Mouse (Mus musculus) liver, embryonic 15.5 days (tissue): ENCODE results near the gene Actl11. TPM values are rescaled to one million over a fixed set of nuclear protein-coding genes. Genes with fewer than 3 reads are reported as not detected.

Source experiments
- ATAC-seq: fragments of 200-750 bp; cut with Nextera tagmentation; 2 replicates; pipeline ENCODE4 v1.8.0; 2017; ENCODE audit warnings: moderate number of reproducible peaks, mild to moderate bottlenecking, moderate library complexity; ENCODE audit not compliant: insufficient read depth
- H3K27ac ChIP-seq: fragments of 300-500 bp; sonication (generic); replicated peaks from 2 replicates; pipeline ENCODE4 v1.5.1; 2015; ENCODE audit warnings: mild to moderate bottlenecking, inconsistent platforms
- H3K27me3 ChIP-seq: fragments of 300-500 bp; sonication (generic); 2 replicates; pipeline ENCODE4 v1.6.1; 2015; ENCODE audit warnings: mild to moderate bottlenecking, inconsistent platforms
- H3K36me3 ChIP-seq: fragments of 300-500 bp; sonication (generic); replicated peaks from 2 replicates; pipeline ENCODE4 v1.6.1; 2015; ENCODE audit warnings: moderate library complexity, mild to moderate bottlenecking, inconsistent platforms
- H3K4me1 ChIP-seq: fragments of 300-500 bp; sonication (generic); replicated peaks from 2 replicates; pipeline ENCODE4 v1.6.1; 2015; ENCODE audit warnings: inconsistent platforms
- H3K4me2 ChIP-seq: fragments of 300-500 bp; sonication (generic); 2 replicates; pipeline ENCODE4 v1.6.1; 2015; ENCODE audit warnings: moderate library complexity, mild to moderate bottlenecking, inconsistent platforms
- H3K4me3 ChIP-seq: fragments of 300-500 bp; sonication (generic); replicated peaks from 2 replicates; pipeline ENCODE4 v1.5.1; 2015; ENCODE audit warnings: mild to moderate bottlenecking, inconsistent platforms
- H3K9ac ChIP-seq: fragments of 300-500 bp; sonication (generic); 2 replicates; pipeline ENCODE4 v1.6.1; 2015; ENCODE audit warnings: moderate library complexity, mild to moderate bottlenecking, inconsistent platforms
- H3K9me3 ChIP-seq: fragments of 300-500 bp; sonication (generic); replicated peaks from 2 replicates; pipeline ENCODE4 v1.6.1; 2016; ENCODE audit warnings: inconsistent platforms
- WGBS: fragments of 180-500 bp; shearing (Covaris S2); methylation state at CpG from one replicate; pipeline ENCODE4 v1.1.7; 2015; ENCODE audit warnings: mixed read lengths; ENCODE audit not compliant: insufficient replicate concordance; 5-methylcytosine and 5-hydroxymethylcytosine counted together
- polyA plus RNA-seq: library from polyadenylated mRNA; unstranded; fragments of >200 nt; fragmentation: Nextera tagmentation; extraction: Ambion mirVana; gene quantifications from 2 replicates; pipeline ENCODE4 v1.2.1, GENCODE M21; 2015

Gene Actl11
- polyA plus RNA-seq, 1 experiment from 2014 or later: not detected

DNA sequence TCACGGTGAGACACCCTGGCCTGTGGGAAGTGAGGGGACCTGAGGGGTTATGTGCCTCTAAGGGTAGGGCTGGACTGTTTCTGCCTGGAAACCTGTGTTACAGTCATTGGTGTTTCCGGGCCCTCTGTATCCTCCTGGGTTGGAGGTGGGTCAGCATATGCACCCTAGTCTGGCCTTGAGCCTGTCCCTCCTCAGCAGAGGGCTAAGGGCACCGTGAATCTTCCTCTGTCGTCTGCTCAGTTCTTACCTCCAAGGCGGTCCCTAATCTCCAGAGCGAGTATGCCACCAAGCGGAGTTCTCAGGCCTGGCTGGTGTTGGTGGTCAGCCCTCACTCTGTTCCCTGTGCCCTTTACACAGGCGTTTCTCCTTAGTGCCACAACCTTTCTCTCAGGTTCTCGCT is 34.6 kb downstream of the Actl11 start:
- Histone ChIP-seq H3K27me3 (no peaks in the 10 kb centered on the region), H3K4me2 (no peak overlapping the region), H3K9me3 (no peaks in the 10 kb centered on the region), H3K9ac (no peak overlapping the region), H3K4me3 (no peak overlapping the region), H3K4me1 (peaks cover 28% of the 10 kb centered on the region), H3K36me3 (peaks cover 92% of the 10 kb centered on the region), H3K27ac (no peak overlapping the region)
- WGBS: 85% methylated on average over 9 of the region's 9 CpGs
- no peak for ATAC-seq

DNA sequence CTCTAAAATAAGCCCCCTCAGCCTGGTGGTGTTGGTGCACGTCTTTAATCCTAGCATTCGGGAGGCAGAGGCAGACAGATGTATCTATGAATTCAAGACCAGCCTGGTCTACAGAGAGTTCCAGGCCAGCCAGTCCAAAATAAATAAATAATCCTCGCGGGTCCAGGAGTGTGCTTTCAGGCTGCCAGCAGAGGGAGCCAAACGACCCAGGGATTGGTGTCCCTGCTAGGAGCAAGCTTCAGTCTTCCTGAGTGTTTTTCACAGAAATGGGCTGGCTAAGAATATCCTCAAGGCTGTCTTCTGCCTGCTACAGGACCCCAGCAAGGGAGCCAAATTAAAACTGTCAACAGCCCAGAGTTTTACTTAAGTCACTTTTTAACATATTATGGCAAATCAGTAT is 35.4 kb downstream of the Actl11 start:
- no peak overlapping the region for H3K4me2 ChIP-seq
- no peaks in the 10 kb centered on the region for H3K27me3 ChIP-seq
- H3K27ac ChIP-seq: peak overlapping the region; percentile 66
- H3K36me3 ChIP-seq: peaks cover 92% of the 10 kb centered on the region
- ATAC-seq: peak; percentile 69
- no peak overlapping the region for H3K4me3 ChIP-seq
- 10% methylated on average over 5 of the region's 5 CpGs for WGBS
- H3K4me1 ChIP-seq: peaks cover 31% of the 10 kb centered on the region
- H3K9me3 ChIP-seq: no peaks in the 10 kb centered on the region
- 0 out of 2 replicates have a peak overlapping the region, but pooled peaks have one; percentile 11 for H3K9ac ChIP-seq

DNA sequence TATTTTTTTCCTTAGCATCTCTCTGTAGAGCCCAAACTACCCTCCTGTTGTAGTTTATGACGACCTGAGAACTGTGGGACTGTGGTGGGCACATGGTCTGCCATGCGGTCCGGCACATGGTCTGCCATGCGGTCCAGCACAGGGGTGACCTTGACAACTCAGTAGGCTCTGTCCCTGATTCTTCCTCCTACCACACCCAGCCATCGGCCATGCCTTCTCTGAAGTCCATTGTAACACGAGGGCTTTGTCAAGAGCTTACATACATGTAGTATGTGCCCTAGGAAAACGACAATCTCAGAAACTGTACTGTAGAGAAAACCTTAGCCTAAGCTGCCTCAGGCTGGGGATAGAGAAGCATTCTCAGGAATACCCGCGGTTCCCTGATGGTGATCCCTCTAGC is 36.4 kb downstream of the Actl11 start:
- Histone ChIP-seq H3K4me3 (no peak overlapping the region), H3K9ac (no peak overlapping the region), H3K27me3 (no peaks in the 10 kb centered on the region), H3K36me3 (peaks cover 92% of the 10 kb centered on the region), H3K9me3 (no peaks in the 10 kb centered on the region), H3K4me1 (peaks cover 33% of the 10 kb centered on the region), H3K4me2 (no peak overlapping the region), H3K27ac (peak overlapping the region; percentile 66; the same call in 1 of the 2 replicates)
- 82% methylated on average over 9 of the region's 9 CpGs for WGBS
- no peak for ATAC-seq

DNA sequence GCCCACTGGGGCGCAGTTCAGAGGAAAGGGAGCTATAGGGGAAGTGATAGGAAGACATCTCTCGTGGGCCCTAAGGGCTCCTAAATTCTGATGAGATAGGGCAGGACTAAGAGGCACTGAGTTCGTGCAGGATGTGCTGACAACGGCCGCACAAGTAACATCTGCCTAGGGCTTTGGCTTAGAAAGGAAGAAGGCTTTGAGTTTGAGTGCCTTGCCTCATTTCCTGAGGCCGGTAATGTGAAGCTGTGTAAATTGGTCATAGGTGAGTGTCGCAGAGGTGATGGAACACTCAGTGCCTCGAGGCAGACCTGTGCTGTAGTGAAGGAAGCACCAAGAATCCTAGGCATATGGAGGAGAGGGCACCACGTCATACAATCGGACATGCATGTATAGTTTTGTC is 38.4 kb downstream of the Actl11 start:
- Histone ChIP-seq H3K36me3 (peaks cover 88% of the 10 kb centered on the region), H3K27ac (peak overlapping the region; percentile 42; the same call in 1 of the 2 replicates), H3K9me3 (no peaks in the 10 kb centered on the region), H3K9ac (no peak overlapping the region), H3K4me1 (peaks cover 49% of the 10 kb centered on the region), H3K4me2 (no peak overlapping the region), H3K4me3 (no peak overlapping the region), H3K27me3 (no peaks in the 10 kb centered on the region)
- ATAC-seq: no peak
- WGBS: 55% methylated on average over 10 of the region's 10 CpGs

DNA sequence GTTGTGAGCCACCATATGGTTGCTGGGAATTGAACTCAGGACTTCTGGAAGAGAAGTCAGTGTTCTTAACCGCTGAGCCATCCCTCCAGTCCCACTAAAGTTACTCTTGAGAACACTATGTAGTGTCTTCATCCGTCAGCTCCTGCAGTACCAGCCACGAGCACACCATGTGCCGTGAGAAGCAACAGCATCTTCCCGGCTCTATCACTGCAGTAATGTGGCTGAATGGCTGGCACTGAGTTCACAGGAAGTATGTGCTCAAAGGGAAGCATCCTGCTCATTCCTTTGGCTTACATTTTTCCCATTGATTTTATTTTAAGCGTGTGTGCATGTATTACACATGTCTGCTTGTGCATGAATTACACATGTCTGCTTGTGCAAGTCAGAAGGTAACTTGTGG is 39.2 kb downstream of the Actl11 start:
- no peaks in the 10 kb centered on the region for H3K27me3 ChIP-seq
- peak overlapping the region; percentile 43 for H3K27ac ChIP-seq
- H3K4me2 ChIP-seq: no peak overlapping the region
- H3K36me3 ChIP-seq: peaks cover 80% of the 10 kb centered on the region
- WGBS: 83% methylated on average over 6 of the region's 6 CpGs
- no peak overlapping the region for H3K9ac ChIP-seq
- ATAC-seq: no peak
- no peaks in the 10 kb centered on the region for H3K9me3 ChIP-seq
- peaks cover 57% of the 10 kb centered on the region for H3K4me1 ChIP-seq
- no peak overlapping the region for H3K4me3 ChIP-seq

DNA sequence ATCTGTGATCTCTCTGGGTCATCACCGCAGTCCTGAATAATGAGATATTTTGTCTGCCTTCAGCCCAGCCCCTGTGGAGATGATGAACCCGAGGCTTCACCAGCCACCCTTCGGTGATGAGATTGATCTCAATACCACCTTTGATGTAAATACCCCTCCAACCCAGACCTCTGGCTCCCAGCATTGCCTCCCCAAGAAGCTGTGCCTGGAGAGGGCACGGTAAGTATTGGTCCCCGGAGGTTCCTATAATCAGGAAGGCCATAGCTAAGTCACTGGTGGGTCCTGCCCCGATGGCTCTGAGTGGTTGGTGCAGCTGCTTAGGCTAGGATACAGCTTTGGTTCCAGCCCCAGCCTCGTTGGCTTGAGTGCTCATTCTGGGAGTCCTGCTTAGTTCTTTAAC is 40.3 kb downstream of the Actl11 start:
- Histone ChIP-seq H3K4me1 (peaks cover 62% of the 10 kb centered on the region), H3K9ac (no peak overlapping the region), H3K4me2 (no peak overlapping the region), H3K36me3 (peaks cover 69% of the 10 kb centered on the region), H3K4me3 (no peak overlapping the region), H3K27ac (peak overlapping the region; percentile 43; the same call in 1 of the 2 replicates), H3K27me3 (no peaks in the 10 kb centered on the region), H3K9me3 (no peaks in the 10 kb centered on the region)
- no peak for ATAC-seq
- 81% methylated on average over 7 of the region's 7 CpGs for WGBS

DNA sequence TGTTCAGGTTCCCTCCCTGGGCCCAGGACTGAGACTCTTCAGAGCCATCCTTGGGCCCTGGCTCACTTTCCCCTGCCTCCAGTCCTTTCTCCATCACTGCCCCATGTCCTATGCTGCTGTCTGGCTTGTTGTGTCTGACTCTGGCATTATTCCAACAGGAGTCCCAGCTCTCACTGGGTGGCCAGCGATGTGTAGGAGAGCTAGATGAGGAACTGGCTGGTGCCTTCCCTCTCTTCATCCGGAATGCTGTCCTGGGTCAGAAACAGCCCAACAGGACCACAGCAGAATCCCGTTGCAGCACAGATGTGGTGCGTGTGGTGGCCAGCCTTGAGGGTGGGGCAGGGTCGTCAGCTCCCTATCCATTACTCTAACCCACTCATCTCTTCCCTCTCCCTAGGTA is 42.0 kb downstream of the Actl11 start:
- WGBS: 84% methylated on average over 5 of the region's 5 CpGs
- peaks cover 54% of the 10 kb centered on the region for H3K36me3 ChIP-seq
- no peak for ATAC-seq
- peak overlapping the region; percentile 98 for H3K27ac ChIP-seq
- H3K9me3 ChIP-seq: no peaks in the 10 kb centered on the region
- H3K4me3 ChIP-seq: no peak overlapping the region
- H3K9ac ChIP-seq: no peak overlapping the region
- H3K4me1 ChIP-seq: peaks cover 68% of the 10 kb centered on the region
- H3K27me3 ChIP-seq: no peaks in the 10 kb centered on the region
- no peak overlapping the region for H3K4me2 ChIP-seq

DNA sequence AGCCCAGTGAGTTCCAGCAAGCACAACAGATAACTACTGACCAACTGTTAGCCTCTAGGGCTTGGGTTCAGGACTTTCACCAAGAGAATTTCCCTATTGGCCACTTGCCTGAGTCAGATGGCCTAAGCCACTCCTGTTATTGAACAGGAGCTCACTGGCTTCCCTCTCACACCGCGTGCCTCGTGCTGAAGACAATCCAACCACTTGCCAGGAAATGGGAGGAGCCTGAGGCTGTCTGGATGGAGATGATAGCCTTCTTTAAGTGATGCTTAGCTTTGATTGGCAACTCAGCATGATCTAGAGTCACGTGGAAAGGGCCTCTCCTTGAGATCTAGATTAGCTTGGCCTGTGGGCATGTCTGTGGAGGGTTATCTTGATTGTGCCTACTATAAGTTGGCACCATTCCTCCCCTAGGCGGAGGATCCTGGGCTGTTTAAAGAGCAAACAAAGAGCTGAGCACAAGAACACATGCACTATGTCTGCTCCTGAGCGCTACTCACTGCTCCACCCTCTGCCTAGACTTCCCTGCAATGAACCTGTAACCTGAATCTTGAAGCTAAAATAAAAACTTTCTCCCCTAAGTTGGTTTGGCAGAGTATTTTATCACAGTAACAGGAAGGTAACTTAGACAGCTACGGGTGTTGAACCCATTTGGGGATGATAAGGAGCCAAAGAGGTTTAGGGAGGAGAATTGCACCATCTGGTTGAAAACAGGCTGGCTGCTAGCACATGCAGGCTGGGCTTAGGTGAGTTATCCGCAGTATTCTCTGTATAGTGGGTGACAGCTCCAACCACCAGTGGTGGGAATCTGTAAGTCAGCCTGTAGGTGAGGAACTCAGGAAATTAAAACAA is 43.6 kb downstream of the Actl11 start:
- WGBS: 11% methylated on average over 8 of the region's 8 CpGs
- Histone ChIP-seq H3K36me3 (peaks cover 49% of the 10 kb centered on the region), H3K27ac (peak overlapping the region; percentile 98), H3K4me1 (peaks cover 75% of the 10 kb centered on the region), H3K9ac (peak overlapping the region; percentile 43), H3K4me2 (peak overlapping the region; percentile 54), H3K9me3 (no peaks in the 10 kb centered on the region), H3K27me3 (no peaks in the 10 kb centered on the region), H3K4me3 (peak overlapping the region; percentile 7; the same call in 1 of the 2 replicates)
- ATAC-seq: peak; percentile 81

DNA sequence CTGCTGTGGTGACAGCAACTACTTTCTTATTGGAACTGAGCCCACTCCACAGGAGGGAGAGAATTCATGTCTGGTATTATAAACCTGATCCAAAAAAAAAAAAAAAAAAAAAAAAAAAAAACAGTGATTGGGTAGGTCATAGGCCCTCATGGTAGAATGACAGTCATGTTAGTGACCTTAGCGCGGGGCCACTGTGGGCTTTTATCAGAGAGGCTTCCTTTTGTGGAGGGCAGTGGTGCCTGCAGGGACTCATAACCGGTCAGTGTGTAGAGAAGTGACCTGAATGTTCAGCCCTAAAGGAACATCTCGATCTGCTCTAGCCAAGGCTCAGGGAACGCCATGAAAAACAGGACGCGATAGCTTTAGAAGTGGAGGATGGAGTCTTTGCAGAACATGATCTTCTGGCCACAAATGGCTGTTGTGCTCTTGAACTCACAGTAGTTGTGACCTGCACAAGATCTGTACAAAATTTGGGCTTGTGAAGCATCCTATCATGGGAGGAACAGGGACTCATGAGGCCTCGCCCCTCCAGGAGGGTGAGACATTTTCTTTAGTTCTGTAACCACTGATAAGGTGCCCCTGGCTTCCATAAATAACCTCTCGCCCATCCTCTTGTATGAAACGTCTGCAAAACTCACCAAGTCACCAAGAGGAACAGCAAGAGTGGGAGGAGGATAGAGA is 46.4 kb downstream of the Actl11 start:
- peak overlapping the region; percentile 80 for H3K9ac ChIP-seq
- H3K27me3 ChIP-seq: no peaks in the 10 kb centered on the region
- 16% methylated on average over 10 of the region's 10 CpGs for WGBS
- H3K9me3 ChIP-seq: no peaks in the 10 kb centered on the region
- peak overlapping the region; percentile 84 for H3K4me2 ChIP-seq
- H3K27ac ChIP-seq: peak overlapping the region; percentile 98
- peaks cover 52% of the 10 kb centered on the region for H3K36me3 ChIP-seq
- H3K4me1 ChIP-seq: peaks cover 89% of the 10 kb centered on the region
- peak; percentile 78 for ATAC-seq
- H3K4me3 ChIP-seq: peak overlapping the region; percentile 68

DNA sequence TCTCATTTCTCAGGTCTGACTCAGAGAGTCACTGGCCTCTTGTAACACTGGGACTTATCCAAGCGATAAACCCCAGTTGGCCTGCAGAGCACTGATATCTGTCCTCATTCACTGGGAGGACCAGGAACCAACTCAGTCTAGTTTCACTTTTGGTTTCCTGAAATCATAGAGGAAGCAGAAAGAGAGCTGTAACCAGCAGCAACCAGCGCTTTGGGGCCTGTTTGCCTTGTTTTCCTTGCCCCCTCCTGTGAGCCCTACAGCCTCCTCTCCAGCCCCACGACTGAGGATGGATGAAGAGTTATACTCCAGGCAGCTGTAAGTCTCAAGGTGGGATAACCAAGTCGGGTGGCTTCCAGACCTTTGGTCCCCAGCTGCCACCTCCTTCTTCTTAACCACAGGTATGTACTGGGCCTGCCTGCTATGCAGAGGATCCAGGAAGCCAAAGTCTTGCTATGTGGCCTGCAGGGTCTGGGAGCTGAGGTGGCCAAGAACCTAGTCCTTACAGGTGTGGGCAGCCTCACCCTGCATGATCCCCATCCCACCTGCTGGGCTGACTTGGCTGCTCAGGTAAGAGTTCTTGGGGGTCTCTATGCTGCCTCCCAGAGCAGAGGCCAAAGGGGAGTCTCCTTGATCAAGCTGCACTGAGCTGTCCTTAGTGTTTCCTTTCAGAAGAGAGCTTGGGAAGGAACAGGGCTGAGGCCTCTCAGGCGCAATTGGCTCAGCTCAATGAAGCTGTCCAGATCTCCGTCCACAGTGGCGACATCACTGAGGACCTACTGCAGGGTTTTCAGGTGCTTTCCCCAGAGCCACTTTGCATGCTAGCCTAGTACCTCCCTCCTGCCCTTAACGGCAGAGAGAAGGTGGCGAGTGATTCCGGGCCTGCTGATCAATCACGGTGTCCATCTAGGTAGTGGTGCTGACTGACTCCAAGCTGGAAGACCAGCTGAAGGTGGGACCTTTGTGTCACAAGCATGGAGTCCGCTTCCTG is 47.4 kb downstream of the Actl11 start, which contains the start of gene Uba7:
Gene Uba7, plus strand, starts transcription at position 107 of the 988 bp plus-strand sequence.
- Histone ChIP-seq H3K4me3 (peak within 1 kb of the TSS; percentile 68), H3K27ac (peak within 1 kb of the TSS; percentile 98), H3K36me3 (peaks cover 53% of the 10 kb centered on the region), H3K9ac (peak within 1 kb of the TSS; percentile 80), H3K9me3 (no peaks in the 10 kb centered on the region), H3K4me1 (peaks cover 94% of the 10 kb centered on the region), H3K27me3 (no peaks in the 10 kb centered on the region), H3K4me2 (peak within 1 kb of the TSS; percentile 84)
- WGBS: 40% methylated on average over 12 of the region's 12 CpGs
- peak; percentile 82 for ATAC-seq
